Mouse (Mus musculus) midbrain, embryonic 13.5 days (tissue): Measurements from ENCODE around the gene Commd1. TPM values are rescaled to one million over a fixed set of nuclear protein-coding genes. Genes with fewer than 3 reads are reported as not detected.

ENCODE experiments used
- ATAC-seq: fragments of 200-750 bp; cut with Nextera tagmentation; 2 replicates; pipeline ENCODE4 v1.8.0; 2017; ENCODE audit warnings: mild to moderate bottlenecking, moderate TSS enrichment, moderate library complexity
- H3K27ac ChIP-seq: fragments of 300-500 bp; sonication (generic); 2 replicates; pipeline ENCODE4 v1.5.1; 2015; ENCODE audit warnings: inconsistent platforms, mild to moderate bottlenecking, moderate library complexity
- H3K27me3 ChIP-seq: fragments of 300-500 bp; sonication (generic); 2 replicates; pipeline ENCODE4 v1.6.1; 2015; ENCODE audit warnings: mild to moderate bottlenecking, inconsistent platforms
- H3K36me3 ChIP-seq: fragments of 300-500 bp; sonication (generic); 2 replicates; pipeline ENCODE4 v1.6.1; 2015; ENCODE audit warnings: mild to moderate bottlenecking, inconsistent platforms
- H3K4me1 ChIP-seq: fragments of 300-500 bp; sonication (generic); replicated peaks from 2 replicates; pipeline ENCODE4 v1.6.1; 2015; ENCODE audit warnings: inconsistent platforms
- H3K4me2 ChIP-seq: fragments of 300-500 bp; sonication (generic); replicated peaks from 2 replicates; pipeline ENCODE4 v1.6.1; 2015; ENCODE audit warnings: moderate library complexity, mild to moderate bottlenecking, inconsistent platforms
- H3K4me3 ChIP-seq: fragments of 300-500 bp; sonication (generic); replicated peaks from 2 replicates; pipeline ENCODE4 v1.5.1; 2015; ENCODE audit warnings: mild to moderate bottlenecking, inconsistent platforms
- H3K9ac ChIP-seq: fragments of 300-500 bp; sonication (generic); replicated peaks from 2 replicates; pipeline ENCODE4 v1.6.1; 2015; ENCODE audit warnings: mild to moderate bottlenecking, inconsistent platforms
- H3K9me3 ChIP-seq: fragments of 300-500 bp; sonication (generic); 2 replicates; pipeline ENCODE4 v1.6.1; 2016; ENCODE audit warnings: mild to moderate bottlenecking, inconsistent platforms
- WGBS: fragments of 180-500 bp; shearing (Covaris S2); methylation state at CpG from one replicate; pipeline ENCODE4 v1.1.7; 2015; 5-methylcytosine and 5-hydroxymethylcytosine counted together
- polyA plus RNA-seq: library from polyadenylated mRNA; unstranded; fragments of >200 nt; fragmentation: Nextera tagmentation; extraction: Ambion mirVana; gene quantifications from 2 replicates; pipeline ENCODE4 v1.2.1, GENCODE M21; 2015

Gene Commd1
- polyA plus RNA-seq, 1 experiment from 2014 or later, result 307 TPM

DNA sequence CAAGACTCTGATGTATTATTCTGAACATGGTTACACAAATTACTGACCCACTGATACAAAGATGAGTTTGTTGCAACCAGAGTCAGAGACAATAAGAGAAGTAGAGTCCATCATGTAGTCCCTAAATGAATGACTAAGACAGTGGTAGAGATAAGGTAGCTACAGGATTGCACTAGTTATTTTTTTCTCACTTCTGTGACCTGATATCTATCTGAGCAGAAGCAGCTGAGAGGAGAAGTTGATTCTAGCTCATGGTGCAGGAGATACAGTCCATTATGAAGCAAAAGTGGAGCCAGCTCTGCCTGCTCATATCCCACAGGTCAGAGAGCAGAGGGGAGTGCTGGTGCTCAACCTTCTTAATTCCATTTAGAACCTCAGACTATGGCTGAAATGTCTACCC, 50.0 kb downstream of the Commd1 start:
- no peak for ATAC-seq
- no peak overlapping the region for H3K4me3 ChIP-seq

DNA sequence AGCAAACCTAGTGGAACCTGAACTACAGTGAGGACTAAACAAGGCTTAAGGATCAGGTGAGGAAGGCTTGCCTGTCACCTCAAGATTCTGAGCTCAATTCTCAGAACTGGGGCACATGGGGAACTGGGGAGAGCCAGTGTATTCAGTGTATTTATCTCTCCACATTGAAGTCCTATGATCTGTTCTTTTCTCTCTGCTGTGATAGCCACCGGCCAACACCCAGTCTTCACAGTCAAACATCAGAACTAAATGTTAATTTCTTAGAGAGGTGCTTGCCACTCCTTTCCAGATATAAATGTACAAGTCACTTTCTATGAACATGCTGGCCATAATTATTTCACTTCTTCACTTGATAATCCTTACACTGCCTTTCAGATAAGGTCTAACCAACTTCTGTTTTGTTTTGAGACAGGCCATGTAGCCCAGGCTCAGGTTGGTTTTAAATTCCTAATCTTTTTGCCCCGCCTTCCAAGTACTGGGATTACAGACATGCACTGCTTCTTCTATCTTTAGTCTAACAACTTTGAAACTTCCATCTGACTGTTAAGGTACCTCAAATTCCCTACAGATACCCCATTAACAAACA, 50.8 kb downstream of the Commd1 start:
- ATAC-seq, result no peak
- H3K4me1 ChIP-seq, result peaks cover 15% of the 10 kb centered on the region
- no peaks in the 10 kb centered on the region for H3K36me3 ChIP-seq
- no peak overlapping the region for H3K9ac ChIP-seq
- H3K4me3 ChIP-seq, result no peak overlapping the region
- H3K4me2 ChIP-seq, result no peak overlapping the region
- H3K27ac ChIP-seq, result no peak overlapping the region
- H3K9me3 ChIP-seq, result no peaks in the 10 kb centered on the region
- 92% methylated on average over 2 of the region's 2 CpGs for WGBS
- H3K27me3 ChIP-seq, result no peaks in the 10 kb centered on the region

More for the DNA sequence above, 50.0 kb downstream of the Commd1 start:
- peaks cover 16% of the 10 kb centered on the region for H3K4me1 ChIP-seq
- H3K27me3 ChIP-seq, result no peaks in the 10 kb centered on the region
- no peak overlapping the region for H3K4me2 ChIP-seq
- no peak overlapping the region for H3K27ac ChIP-seq
- H3K9me3 ChIP-seq, result no peaks in the 10 kb centered on the region
- H3K36me3 ChIP-seq, result no peaks in the 10 kb centered on the region
- H3K9ac ChIP-seq, result no peak overlapping the region

DNA sequence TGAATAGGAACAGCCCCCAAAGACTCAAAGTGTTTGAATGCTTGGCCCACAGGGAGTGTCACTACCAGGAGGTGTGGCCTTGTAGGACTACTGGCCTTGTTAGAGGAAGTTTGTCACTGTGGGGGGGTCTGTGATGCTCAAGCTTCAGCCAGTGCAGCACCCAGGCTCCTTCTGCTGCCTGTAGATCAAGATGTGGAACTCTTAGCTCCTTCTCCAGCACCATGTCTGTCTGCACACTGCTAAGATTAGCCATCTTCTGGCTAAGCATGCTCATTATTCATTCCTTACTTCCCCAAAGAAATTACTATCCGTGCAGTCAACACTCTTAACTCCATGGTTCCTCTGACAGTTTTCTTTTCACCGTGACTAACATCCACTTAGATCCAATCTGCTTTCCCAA, 52.1 kb downstream of the Commd1 start:
- H3K9me3 ChIP-seq, result no peaks in the 10 kb centered on the region
- no peak overlapping the region for H3K9ac ChIP-seq
- H3K27ac ChIP-seq, result no peak overlapping the region
- no peak overlapping the region for H3K4me3 ChIP-seq
- no peak for ATAC-seq
- no peaks in the 10 kb centered on the region for H3K36me3 ChIP-seq
- no peaks in the 10 kb centered on the region for H3K27me3 ChIP-seq
- WGBS, result 51% methylated on average over 2 of the region's 2 CpGs
- H3K4me2 ChIP-seq, result no peak overlapping the region
- H3K4me1 ChIP-seq, result 0 out of 2 replicates have a peak, but pooled peaks cover 6% of the 10 kb centered on the region

DNA sequence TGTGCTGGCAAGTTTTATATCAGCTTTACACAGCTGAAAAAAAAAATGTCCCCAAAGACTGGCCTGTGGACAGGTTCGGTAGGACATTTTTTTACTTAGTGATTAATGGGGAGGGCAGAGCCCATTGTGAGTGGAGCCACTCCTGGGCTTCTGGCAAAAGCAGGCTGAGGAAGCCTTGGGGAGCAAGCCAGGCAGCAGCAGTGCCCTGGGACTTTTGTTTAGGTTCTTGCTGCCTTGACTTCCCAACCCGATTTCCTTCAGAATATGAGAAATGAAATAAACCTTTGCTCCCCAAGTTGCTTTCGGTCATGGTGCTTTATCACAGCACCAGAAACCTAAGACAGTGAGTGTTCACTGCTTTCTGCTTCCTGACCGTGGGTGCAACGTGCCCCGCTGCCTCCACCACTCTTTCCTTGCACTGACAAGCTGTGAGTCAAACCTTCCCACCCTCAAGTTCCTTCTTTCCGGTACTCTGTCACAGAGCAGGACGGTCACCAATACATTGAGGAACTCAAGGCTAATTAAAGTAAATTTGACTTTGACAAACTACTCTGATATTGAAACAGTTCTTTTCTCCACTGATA, 53.5 kb downstream of the Commd1 start:
- H3K4me2 ChIP-seq, result no peak overlapping the region

DNA sequence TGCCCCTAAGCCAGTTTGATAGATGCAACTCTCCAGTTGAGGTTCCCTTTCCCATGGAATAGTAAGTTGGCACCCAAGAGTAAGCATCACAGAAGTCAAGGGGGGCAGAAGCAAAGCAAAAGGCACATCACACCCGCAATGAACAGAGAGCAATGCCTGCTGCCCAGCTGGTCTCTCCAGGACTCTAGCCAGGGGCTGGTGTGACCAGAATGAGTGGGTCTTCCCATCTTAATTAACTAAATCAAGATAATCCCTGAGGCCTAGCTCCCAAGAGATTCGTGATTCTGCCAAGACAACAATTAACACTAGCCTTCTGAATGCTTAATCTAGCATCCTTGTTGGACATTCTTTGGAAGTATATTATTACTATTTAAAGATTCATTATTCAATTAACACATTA, 58.6 kb downstream of the Commd1 start:
- no peaks in the 10 kb centered on the region for H3K9me3 ChIP-seq
- no peak overlapping the region for H3K4me3 ChIP-seq
- H3K27me3 ChIP-seq, result no peaks in the 10 kb centered on the region
- ATAC-seq, result no peak
- H3K9ac ChIP-seq, result no peak overlapping the region
- 66% methylated on average over 2 of the region's 2 CpGs for WGBS
- no peak overlapping the region for H3K4me2 ChIP-seq
- 0 out of 2 replicates have a peak, but pooled peaks cover 3% of the 10 kb centered on the region for H3K4me1 ChIP-seq
- no peak overlapping the region for H3K27ac ChIP-seq
- H3K36me3 ChIP-seq, result no peaks in the 10 kb centered on the region

More for the DNA sequence above, 53.5 kb downstream of the Commd1 start:
- no peak for ATAC-seq
- 92% methylated on average over 8 of the region's 8 CpGs for WGBS
- Histone ChIP-seq H3K27ac (no peak overlapping the region), H3K4me3 (no peak overlapping the region), H3K4me1 (0 out of 2 replicates have a peak, but pooled peaks cover 3% of the 10 kb centered on the region), H3K9me3 (no peaks in the 10 kb centered on the region), H3K27me3 (no peaks in the 10 kb centered on the region), H3K9ac (no peak overlapping the region), H3K36me3 (no peaks in the 10 kb centered on the region)

DNA sequence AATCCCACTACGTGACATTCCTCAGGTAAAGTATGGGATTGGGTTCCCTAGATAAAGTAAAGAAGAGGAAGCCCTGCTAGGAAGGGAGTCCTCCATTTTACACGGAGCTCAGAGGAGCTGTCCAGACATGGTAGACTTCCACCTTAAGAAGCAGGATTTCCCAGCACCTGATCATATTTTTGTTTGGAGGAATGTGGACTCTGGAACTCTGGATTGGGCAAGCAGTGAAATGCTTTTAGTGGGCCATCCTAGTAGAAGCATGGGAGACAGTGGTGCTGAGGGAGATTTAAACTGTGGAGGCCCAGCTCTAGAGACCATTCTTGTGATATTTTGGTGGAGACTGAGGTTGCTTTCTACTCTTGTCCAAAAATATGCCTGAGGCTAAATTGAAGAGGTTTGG, 59.6 kb downstream of the Commd1 start:
- 0 out of 2 replicates have a peak, but pooled peaks cover 3% of the 10 kb centered on the region for H3K4me1 ChIP-seq

DNA sequence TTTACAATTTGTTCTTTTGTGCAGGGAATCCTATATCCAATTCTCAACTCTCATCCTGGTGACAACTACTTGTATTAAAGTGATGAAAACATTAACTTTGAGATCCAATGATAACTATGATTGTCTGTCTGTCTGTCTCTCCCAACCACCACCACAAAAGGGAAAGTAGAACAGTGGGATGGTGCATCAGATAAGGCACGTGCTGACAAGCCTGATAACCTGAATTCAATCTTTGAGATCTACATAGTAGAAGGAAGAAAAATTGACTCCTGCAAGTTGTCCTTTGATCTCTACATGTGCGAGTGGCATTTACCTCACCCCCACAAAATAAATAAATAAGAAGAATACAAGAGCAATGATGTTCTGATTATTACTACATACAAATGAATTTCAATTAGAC, 62.8 kb downstream of the Commd1 start:
- H3K9ac ChIP-seq, result no peak overlapping the region
- H3K9me3 ChIP-seq, result peaks cover 3% of the 10 kb centered on the region; the same call in 1 of the 2 replicates
- H3K4me2 ChIP-seq, result no peak overlapping the region
- ATAC-seq, result no peak
- no peak overlapping the region for H3K27ac ChIP-seq
- H3K4me3 ChIP-seq, result no peak overlapping the region
- WGBS, result 85% methylated on average over 2 of the region's 2 CpGs
- H3K36me3 ChIP-seq, result no peaks in the 10 kb centered on the region
- H3K4me1 ChIP-seq, result 0 out of 2 replicates have a peak, but pooled peaks cover 3% of the 10 kb centered on the region
- no peaks in the 10 kb centered on the region for H3K27me3 ChIP-seq

More for the DNA sequence above, 59.6 kb downstream of the Commd1 start:
- Histone ChIP-seq H3K27ac (no peak overlapping the region), H3K9me3 (no peaks in the 10 kb centered on the region), H3K36me3 (no peaks in the 10 kb centered on the region), H3K9ac (no peak overlapping the region), H3K4me3 (no peak overlapping the region), H3K4me2 (no peak overlapping the region), H3K27me3 (no peaks in the 10 kb centered on the region)
- 87% methylated on average over 2 of the region's 2 CpGs for WGBS
- no peak for ATAC-seq

DNA sequence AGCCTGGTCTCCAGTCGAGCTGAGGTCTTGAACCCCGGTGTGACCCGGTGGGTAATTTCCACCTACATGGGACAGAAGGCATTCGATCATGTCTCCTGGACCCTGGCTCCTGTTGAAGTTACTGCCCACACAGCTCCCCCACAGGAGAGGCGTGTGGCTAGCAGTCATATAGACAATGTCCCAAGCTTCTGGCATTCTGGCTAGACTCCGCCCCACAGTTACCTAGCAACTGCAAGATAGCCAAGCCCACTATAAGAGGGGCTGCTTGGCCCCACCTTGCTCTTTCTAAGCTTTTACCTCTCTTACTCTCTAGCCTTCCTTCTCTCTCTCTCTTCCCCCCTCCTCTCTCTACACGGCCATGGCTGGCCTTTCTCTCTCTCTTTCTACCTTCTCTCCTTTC, 64.4 kb downstream of the Commd1 start:
- Histone ChIP-seq H3K9ac (no peak overlapping the region), H3K4me2 (no peak overlapping the region), H3K27me3 (no peaks in the 10 kb centered on the region), H3K4me3 (no peak overlapping the region), H3K36me3 (no peaks in the 10 kb centered on the region), H3K27ac (no peak overlapping the region), H3K9me3 (peaks cover 3% of the 10 kb centered on the region; the same call in 1 of the 2 replicates), H3K4me1 (no peaks in the 10 kb centered on the region)
- ATAC-seq, result no peak
- 85% methylated on average over 7 of the region's 7 CpGs for whole genome bisulfite sequencing

DNA sequence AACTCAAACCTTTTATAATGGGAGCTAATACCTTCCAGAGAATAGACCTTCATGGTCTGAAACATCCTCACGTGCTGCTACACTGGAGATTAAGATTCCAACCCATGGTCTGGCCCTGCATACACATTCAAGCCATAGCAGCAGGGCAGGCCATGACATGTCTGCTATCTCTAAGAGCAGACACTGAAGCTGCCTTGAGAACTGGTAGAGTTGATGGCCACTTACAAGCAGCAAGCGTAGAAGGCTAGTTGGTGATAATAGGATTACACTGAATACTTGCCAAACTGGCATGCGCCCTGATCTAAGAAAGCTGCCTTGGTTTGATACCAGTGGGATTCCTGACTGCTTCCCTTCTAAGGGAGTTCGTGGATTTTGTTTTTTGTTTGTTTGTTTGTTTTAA, 68.4 kb downstream of the Commd1 start:
- Histone ChIP-seq H3K27ac (no peak overlapping the region), H3K4me1 (no peaks in the 10 kb centered on the region), H3K27me3 (no peaks in the 10 kb centered on the region), H3K4me2 (no peak overlapping the region), H3K9ac (no peak overlapping the region), H3K9me3 (peaks cover 3% of the 10 kb centered on the region; the same call in 1 of the 2 replicates), H3K36me3 (no peaks in the 10 kb centered on the region), H3K4me3 (no peak overlapping the region)
- no peak for ATAC-seq
- 66% methylated on average over 4 of the region's 4 CpGs for whole genome bisulfite sequencing

DNA sequence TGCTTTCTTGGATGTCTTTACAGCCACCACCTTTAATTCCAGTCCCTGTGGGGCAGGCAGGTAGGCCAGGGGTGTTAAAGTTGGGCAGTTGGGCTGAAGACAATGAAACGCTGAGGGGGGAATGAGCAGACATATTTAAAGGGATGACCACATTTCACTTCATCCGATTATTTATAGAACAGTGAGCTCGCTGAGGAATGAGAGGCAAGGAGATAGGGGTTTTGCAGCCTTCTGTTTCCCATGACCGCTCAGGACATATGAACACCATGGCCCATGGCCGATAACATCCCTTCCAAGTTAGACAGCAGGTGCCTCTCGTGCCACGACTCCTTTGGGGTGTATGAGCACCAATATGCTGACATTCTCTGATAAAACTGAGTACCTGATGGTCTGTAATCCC, 70.4 kb downstream of the Commd1 start:
- Histone ChIP-seq H3K4me1 (no peaks in the 10 kb centered on the region), H3K9ac (no peak overlapping the region), H3K36me3 (no peaks in the 10 kb centered on the region), H3K9me3 (no peaks in the 10 kb centered on the region), H3K27ac (no peak overlapping the region), H3K4me2 (no peak overlapping the region), H3K27me3 (no peaks in the 10 kb centered on the region), H3K4me3 (no peak overlapping the region)
- no peak for ATAC-seq
- 94% methylated on average over 7 of the region's 7 CpGs for WGBS

DNA sequence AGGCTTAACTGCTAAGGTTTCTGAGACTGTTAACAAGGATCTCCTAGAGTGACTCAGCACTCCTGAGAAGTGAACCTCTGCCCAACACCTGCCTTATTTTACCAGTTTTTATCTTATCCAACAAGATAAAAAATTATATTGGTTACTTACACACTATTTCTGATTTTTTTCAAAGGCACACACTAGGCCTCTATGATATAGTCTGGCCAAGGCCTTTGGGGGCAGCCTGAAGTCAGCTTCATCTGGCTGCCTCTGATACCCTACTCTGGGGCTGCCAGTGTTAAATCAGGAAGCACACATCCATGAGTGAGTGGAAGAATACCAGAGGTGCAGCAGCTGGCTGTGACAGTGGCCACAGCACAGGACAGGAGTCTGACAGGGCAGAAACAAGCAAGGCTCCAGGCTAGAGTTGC, 75.7 kb downstream of the Commd1 start:
- no peaks in the 10 kb centered on the region for H3K4me1 ChIP-seq
- no peaks in the 10 kb centered on the region for H3K36me3 ChIP-seq
- H3K27me3 ChIP-seq, result no peaks in the 10 kb centered on the region
- no peak for ATAC-seq
- H3K9me3 ChIP-seq, result no peaks in the 10 kb centered on the region
- H3K27ac ChIP-seq, result no peak overlapping the region
- no peak overlapping the region for H3K9ac ChIP-seq
- H3K4me3 ChIP-seq, result no peak overlapping the region
- H3K4me2 ChIP-seq, result no peak overlapping the region

DNA sequence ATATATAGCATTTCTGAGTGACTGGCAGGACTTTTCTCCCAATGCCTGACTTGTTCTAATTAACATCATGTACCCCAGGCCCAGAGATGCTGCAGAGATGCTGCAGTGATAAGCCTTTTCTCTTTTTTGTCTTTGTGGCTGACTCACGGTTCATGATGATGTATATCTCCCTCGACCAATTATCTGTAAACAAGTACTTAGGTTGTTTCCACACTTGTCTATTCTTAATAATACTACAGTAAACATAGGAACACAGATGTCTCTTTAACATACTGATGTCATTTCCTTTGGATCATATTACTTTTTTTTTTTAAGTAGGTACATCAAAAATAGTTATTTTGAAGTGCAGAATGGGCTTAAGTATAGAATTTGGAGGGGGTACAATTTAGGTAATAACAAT, 79.3 kb downstream of the Commd1 start:
- H3K36me3 ChIP-seq, result 0 out of 2 replicates have a peak, but pooled peaks cover 8% of the 10 kb centered on the region
- H3K4me1 ChIP-seq, result no peaks in the 10 kb centered on the region
- no peaks in the 10 kb centered on the region for H3K27me3 ChIP-seq
- WGBS, result 85% methylated on average over 2 of the region's 2 CpGs
- no peak overlapping the region for H3K9ac ChIP-seq
- no peak overlapping the region for H3K4me2 ChIP-seq
- no peak overlapping the region for H3K4me3 ChIP-seq
- H3K9me3 ChIP-seq, result no peaks in the 10 kb centered on the region
- H3K27ac ChIP-seq, result no peak overlapping the region
- no peak for ATAC-seq

DNA sequence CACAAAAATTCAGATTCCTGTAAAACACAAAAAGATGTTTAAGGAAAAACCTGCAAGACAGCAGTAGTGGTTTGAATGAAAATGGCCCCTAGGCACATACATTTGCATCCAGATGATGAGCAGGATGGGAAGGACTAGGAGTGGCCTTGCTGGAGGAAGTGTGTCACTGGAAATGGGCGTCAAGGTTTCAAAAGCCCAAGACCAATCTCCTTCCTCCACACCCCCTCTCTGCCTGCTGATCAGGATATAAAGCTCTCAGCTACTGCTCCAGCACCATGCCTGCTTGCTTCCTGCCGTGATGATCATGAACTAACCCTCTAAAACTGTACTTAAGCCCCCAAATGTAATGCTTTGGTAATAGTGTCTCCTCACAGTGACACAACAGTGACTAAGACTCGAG, 82.1 kb downstream of the Commd1 start:
- Histone ChIP-seq H3K4me1 (no peaks in the 10 kb centered on the region), H3K27ac (no peak overlapping the region), H3K27me3 (no peaks in the 10 kb centered on the region), H3K4me3 (no peak overlapping the region), H3K4me2 (no peak overlapping the region), H3K36me3 (0 out of 2 replicates have a peak, but pooled peaks cover 8% of the 10 kb centered on the region), H3K9ac (no peak overlapping the region), H3K9me3 (no peaks in the 10 kb centered on the region)
- 85% methylated on average over 3 of the region's 3 CpGs for WGBS
- ATAC-seq, result no peak
